Mouse (Mus musculus) ES-E14 (cell line): ENCODE measurements around the gene Plekha4. TPM values are rescaled to one million over a fixed set of nuclear protein-coding genes. Genes with fewer than 3 reads are reported as not detected.
A peak's percentile ranks its signal among the peaks of the same experiment; 100 is the strongest.

Source experiments
- DNase-seq: peaks from one replicate; pipeline ENCODE4 v3.0.0-alpha.2; 2013; ENCODE audit warnings: low read depth, low spot score
- H3K27ac ChIP-seq: 2 replicates; pipeline ENCODE4 v1.5.1; 2012; ENCODE audit warnings: low read depth, mild to moderate bottlenecking, low read length, moderate library complexity, mixed read lengths; ENCODE audit not compliant: poor library complexity, insufficient read depth, severe bottlenecking
- H3K36me3 ChIP-seq: 2 replicates; pipeline ENCODE4 v1.6.1; 2012; ENCODE audit warnings: mild to moderate bottlenecking, low read length, moderate library complexity, mixed read lengths; ENCODE audit not compliant: control insufficient read depth, poor library complexity, insufficient read depth, severe bottlenecking
- H3K4me1 ChIP-seq, 2 experiments: fragments of 150-350 bp in 1 of 2; sonication (generic) in 1 of 2; 2 replicates each; pipeline ENCODE4 v1.6.1; 2012; ENCODE audit warnings: low read length in 2 of 2, mild to moderate bottlenecking in 1 of 2, mixed read lengths in 1 of 2; ENCODE audit not compliant: control insufficient read depth in 2 of 2, insufficient read depth in 2 of 2, poor library complexity in 1 of 2
- H3K4me3 ChIP-seq, 2 experiments: fragments of 150-350 bp in 1 of 2; sonication (generic) in 1 of 2; 2 replicates each; pipeline ENCODE4 v1.5.1; 2012; ENCODE audit warnings: low read length in 2 of 2, low read depth in 1 of 2, mild to moderate bottlenecking in 1 of 2, mixed read lengths in 1 of 2; ENCODE audit not compliant: insufficient read depth in 1 of 2, poor library complexity in 1 of 2, severe bottlenecking in 1 of 2
- H3K9ac ChIP-seq: 2 replicates; pipeline ENCODE4 v1.6.1; 2012; ENCODE audit warnings: low read depth, mild to moderate bottlenecking, low read length, mixed read lengths; ENCODE audit not compliant: poor library complexity, insufficient read depth, severe bottlenecking
- H3K9me3 ChIP-seq: fragments of 150-350 bp; sonication (generic); 2 replicates; pipeline ENCODE4 v1.6.1; 2012; ENCODE audit warnings: low read depth, mild to moderate bottlenecking, low read length; ENCODE audit not compliant: control insufficient read depth, insufficient read depth
- CHD2 ChIP-seq: IDR thresholded peaks from 2 replicates; pipeline ENCODE4 v1.6.1; 2014; ENCODE audit warnings: mild to moderate bottlenecking, low read depth, low read length, inconsistent platforms
- HCFC1 ChIP-seq: IDR thresholded peaks from 2 replicates; pipeline ENCODE4 v1.6.1; 2012; ENCODE audit warnings: low read length, inconsistent platforms, borderline replicate concordance; ENCODE audit not compliant: insufficient read depth
- MAFK ChIP-seq: IDR thresholded peaks from 2 replicates; pipeline ENCODE4 v1.6.1; 2014; ENCODE audit warnings: mild to moderate bottlenecking, low read depth, low read length, inconsistent platforms; ENCODE audit not compliant: insufficient read depth
- ZC3H11A ChIP-seq: IDR thresholded peaks from 2 replicates; pipeline ENCODE4 v1.6.1; 2012; ENCODE audit warnings: low read depth, mild to moderate bottlenecking, inconsistent platforms, low read length, borderline replicate concordance
- ZNF384 ChIP-seq: IDR thresholded peaks from 2 replicates; pipeline ENCODE4 v1.6.1; 2012; ENCODE audit warnings: low read depth, low read length, inconsistent platforms
- in situ Hi-C, 2 experiments: fragments of 600-800 bp; cut with MboI; formaldehyde crosslinking; loops; one replicate each; pipeline ENCODE4 v1.15.1; 2025; ENCODE audit warnings: low sequenced_read_pairs in 2 of 2, inconsistent platforms in 1 of 2; ENCODE audit not compliant: unreplicated experiment in 2 of 2
- total RNA-seq: library from RNA; depleted of rRNA; stranded (reverse); fragments of 300-350 nt; gene quantifications from 2 replicates; pipeline ENCODE4 v1.2.3, GENCODE M21; 2012

Plekha4 gene
- total RNA-seq, 1 experiment, result 17.8 TPM

- H3K9me3 ChIP-seq, result no peaks in the 10 kb centered on the region
- no peak overlapping the region for H3K9ac ChIP-seq
- no peak for DNase-seq
- H3K4me1 ChIP-seq, result peaks cover 0 to 4% of the 10 kb centered on the region in 2 experiments; a peak in 1 of 4 replicates
- H3K4me3 ChIP-seq, result no peak overlapping the region
- TF ChIP-seq CHD2, result no peak
- no peak for TF ChIP-seq ZNF384
- no peak for TF ChIP-seq ZC3H11A
- no peak for TF ChIP-seq HCFC1
- no peak for TF ChIP-seq MAFK
- H3K36me3 ChIP-seq, result peaks cover 23% of the 10 kb centered on the region; the same call in 1 of the 2 replicates
- no peak overlapping the region for H3K27ac ChIP-seq
- in situ Hi-C loops, result no loop called here
Observed at GRCm38 (mm10) chr7:45585923-45586322, 59.8 kb downstream of the Plekha4 start.

DNA sequence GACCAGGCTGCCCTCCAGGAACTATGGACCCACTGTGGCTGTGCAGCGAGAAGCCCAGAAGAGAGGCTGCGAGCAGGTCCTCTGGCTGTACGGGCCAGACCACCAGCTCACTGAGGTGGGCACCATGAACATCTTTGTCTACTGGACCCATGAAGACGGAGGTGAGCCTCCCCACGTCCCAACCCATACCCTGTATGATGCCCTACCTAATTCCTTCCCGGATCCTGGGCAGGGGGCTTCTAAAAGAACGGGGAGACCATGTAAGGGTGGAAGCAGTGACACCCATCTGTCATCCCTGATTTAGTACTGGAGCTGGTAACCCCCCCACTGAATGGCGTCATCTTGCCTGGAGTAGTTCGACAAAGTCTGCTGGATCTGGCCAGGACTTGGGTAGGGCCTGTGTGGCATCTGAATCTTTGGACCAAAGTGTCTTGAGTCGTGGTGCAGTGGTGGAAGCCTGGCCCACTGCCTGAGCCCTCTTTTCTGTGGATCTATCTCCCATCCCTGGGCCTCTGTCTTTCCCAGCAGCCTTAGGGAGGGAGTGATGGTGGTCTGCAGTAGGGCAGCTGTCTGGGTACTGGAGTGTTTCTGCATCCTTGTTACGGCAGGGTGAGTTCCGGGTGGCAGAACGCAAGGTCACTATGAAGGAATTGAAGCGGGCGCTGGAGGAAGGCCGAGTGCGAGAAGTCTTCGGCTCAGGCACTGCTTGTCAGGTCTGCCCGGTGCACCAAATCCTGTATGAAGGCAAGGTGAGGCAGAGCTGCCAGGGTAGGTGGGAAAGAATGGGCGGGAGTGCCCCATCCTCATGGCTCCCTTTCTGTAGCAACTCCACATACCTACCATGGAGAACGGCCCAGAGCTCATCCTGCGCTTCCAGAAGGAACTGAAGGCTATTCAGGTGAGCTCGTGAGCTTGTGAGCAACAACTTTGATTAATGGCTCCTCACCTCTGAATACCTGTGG is 61.8 kb downstream of the Plekha4 start:
- H3K36me3 ChIP-seq, result peaks cover 23% of the 10 kb centered on the region; the same call in 1 of the 2 replicates

DNA sequence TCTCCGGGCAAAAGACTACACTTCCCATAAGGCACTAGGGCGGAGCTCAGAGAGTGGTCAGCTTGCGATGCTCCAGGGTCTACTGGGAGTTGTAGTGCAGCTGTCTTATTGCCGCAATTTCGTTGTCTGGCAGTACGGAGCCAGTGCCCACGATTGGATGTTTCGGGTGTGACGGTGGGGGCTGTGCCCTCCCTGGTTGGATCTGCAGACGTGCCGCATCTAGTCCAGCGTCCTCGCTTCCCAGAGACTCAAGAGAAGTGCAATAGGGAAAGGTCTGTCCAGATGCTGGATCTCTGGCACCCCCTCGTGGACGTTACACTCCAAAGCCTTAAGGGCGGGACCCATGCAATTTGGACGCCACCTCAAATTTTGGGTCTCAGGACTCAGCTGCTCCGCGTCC is 63.0 kb downstream of the Plekha4 start:
- H3K27ac ChIP-seq, result no peak overlapping the region
- peaks cover 2 to 4% of the 10 kb centered on the region in 2 experiments; a peak in 1 of 4 replicates for H3K4me1 ChIP-seq
- DNase-seq, result peak; percentile 96
- peaks cover 23% of the 10 kb centered on the region; the same call in 1 of the 2 replicates for H3K36me3 ChIP-seq
- no peaks in the 10 kb centered on the region for H3K9me3 ChIP-seq
- H3K9ac ChIP-seq, result no peak overlapping the region
- H3K4me3 ChIP-seq, result peak overlapping the region; percentile 27 to 28; a peak in 3 of 4 replicates
- no peak for TF ChIP-seq CHD2
- no peak for TF ChIP-seq MAFK
- peak; percentile 83 for TF ChIP-seq ZC3H11A
- no peak for TF ChIP-seq ZNF384
- TF ChIP-seq HCFC1, result peak; percentile 98
- in situ Hi-C loops, result no loop called here

More for the DNA sequence above, 61.8 kb downstream of the Plekha4 start:
- no peak overlapping the region for H3K27ac ChIP-seq
- H3K9me3 ChIP-seq, result no peaks in the 10 kb centered on the region
- H3K4me3 ChIP-seq, result no peak overlapping the region
- DNase-seq, result no peak
- H3K4me1 ChIP-seq, result peaks cover 1 to 4% of the 10 kb centered on the region in 2 experiments; a peak in 1 of 4 replicates
- no peak overlapping the region for H3K9ac ChIP-seq
- TF ChIP-seq MAFK (no peak), ZC3H11A (no peak), CHD2 (no peak), ZNF384 (no peak), HCFC1 (no peak)
- in situ Hi-C loops, result no loop called here

DNA sequence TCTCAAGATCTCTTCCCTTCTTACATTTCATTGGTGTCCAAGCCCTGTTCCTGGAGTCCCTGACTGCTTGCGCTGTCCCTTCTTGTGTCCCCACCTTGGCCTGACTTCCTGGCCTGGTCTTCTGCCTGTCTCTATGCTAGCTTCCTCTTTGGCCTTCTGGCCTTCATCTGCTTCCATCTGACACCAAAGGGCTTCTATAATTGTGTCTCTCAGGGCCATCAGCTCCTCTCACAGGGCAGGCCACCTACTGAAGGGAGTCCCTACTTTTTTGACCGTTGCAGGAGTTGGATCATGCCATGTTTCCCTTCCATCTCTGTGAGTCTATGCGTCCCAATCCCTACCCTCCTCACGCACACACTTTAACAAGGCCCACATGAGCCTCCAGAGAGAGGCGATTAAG is 63.8 kb downstream of the Plekha4 start:
- no peak overlapping the region for H3K4me3 ChIP-seq

More for the DNA sequence above, 63.8 kb downstream of the Plekha4 start:
- no peaks in the 10 kb centered on the region for H3K9me3 ChIP-seq
- peaks cover 23% of the 10 kb centered on the region; the same call in 1 of the 2 replicates for H3K36me3 ChIP-seq
- in situ Hi-C loops, result loop anchor here in 1 of 2 experiments (10.0 kb wide), 1 partner anchor 115 kb away; no protein-coding TSS in a partner anchor
- TF ChIP-seq ZNF384 (no peak), MAFK (no peak), CHD2 (no peak), HCFC1 (no peak), ZC3H11A (no peak)
- no peak for DNase-seq
- no peak overlapping the region for H3K27ac ChIP-seq
- no peak overlapping the region for H3K9ac ChIP-seq
- peaks cover under 1 to 2% of the 10 kb centered on the region in 2 experiments; a peak in 1 of 4 replicates for H3K4me1 ChIP-seq
